Mouse (Mus musculus) right cerebral cortex, adult 2 months (tissue): Measurements from ENCODE around the gene Chd2.

Experiments
- DNase-seq, 2 experiments: peaks; one replicate each; pipeline ENCODE4 v3.0.0; 2021 to 2022; ENCODE audit warnings: low spot score in 2 of 2

Gene Chd2

GRCm38 (mm10) chr7:73564131-73564530, 22.5 kb upstream of the Chd2 start:
- DNase-seq = no peak

GRCm38 (mm10) chr7:73561492-73562055, 19.9 kb upstream of the Chd2 start:
- no peak for DNase-seq

- DNase-seq = no peak
These were observed 19.2 kb upstream of the Chd2 start for GRCm38 (mm10) chr7:73560811-73561210.

- no peak for DNase-seq
These were observed 18.2 kb upstream of the Chd2 start for GRCm38 (mm10) chr7:73559853-73560190.

GRCm38 (mm10) chr7:73559170-73559852, 17.7 kb upstream of the Chd2 start:
- DNase-seq = no peak

GRCm38 (mm10) chr7:73558293-73559169, 16.9 kb upstream of the Chd2 start:
- DNase-seq = peak; percentile 98 to 99

GRCm38 (mm10) chr7:73557671-73558265, 16.1 kb upstream of the Chd2 start:
- DNase-seq = peak in 1 of 2 experiments; percentile 38

GRCm38 (mm10) chr7:73556688-73557667, 15.3 kb upstream of the Chd2 start:
- DNase-seq = no peak

- DNase-seq = no peak
These were observed 14.4 kb upstream of the Chd2 start for GRCm38 (mm10) chr7:73555918-73556580.

GRCm38 (mm10) chr7:73554849-73555248, 13.2 kb upstream of the Chd2 start:
- no peak for DNase-seq

GRCm38 (mm10) chr7:73553160-73553559, 11.5 kb upstream of the Chd2 start:
- no peak for DNase-seq

GRCm38 (mm10) chr7:73552054-73552750, 10.6 kb upstream of the Chd2 start:
- no peak for DNase-seq

- no peak for DNase-seq
These were observed 9.7 kb upstream of the Chd2 start for GRCm38 (mm10) chr7:73551370-73551769.

GRCm38 (mm10) chr7:73548051-73548450, 6.4 kb upstream of the Chd2 start:
- no peak for DNase-seq

GRCm38 (mm10) chr7:73546561-73547510, 5.2 kb upstream of the Chd2 start:
- DNase-seq = no peak

- no peak for DNase-seq
These were observed 3.4 kb upstream of the Chd2 start for GRCm38 (mm10) chr7:73545004-73545403.

GRCm38 (mm10) chr7:73542131-73542853, 662 bp upstream of the Chd2 start:
- DNase-seq = no peak

GRCm38 (mm10) chr7:73541079-73541390, 595 bp downstream of the Chd2 start:
- DNase-seq = no peak
